14 mouse cellular contexts compared by ENCODE assay signal in genomic region chrX:164978866-164979265, GRCm38 (mm10). TPM values are rescaled to one million over a fixed set of nuclear protein-coding genes. Genes with fewer than 3 reads are reported as not detected.
A peak's percentile ranks its signal among the peaks of the same experiment; 100 is the strongest.
DNase-seq lines count a peak whose midpoint lies in the region; ATAC-seq lines count a peak whose summit lies in the region.
"Had no signal": no experiment of that assay in that cellular context is flagged by ENCODE, and none has a peak within 500 bp of the region (broad histone marks: within the 10 kb centered on the region; RNA-seq: fewer than 3 reads in every experiment).

No protein-coding gene starts in this region.

- ATAC-seq in hindbrain, embryonic 12.5 days (ENCODE audit: low FRiP score): no peak
- no peak for ATAC-seq in hindbrain, embryonic 11.5 days (ENCODE audit: low FRiP score)
- ATAC-seq in midbrain, embryonic 13.5 days: no peak
- ATAC-seq in liver, embryonic 11.5 days (replicated peaks; ENCODE audit: low FRiP score): no peak
- ATAC-seq in stomach, embryonic 16.5 days (ENCODE audit: insufficient read depth, low FRiP score): no peak

- H3K4me1 ChIP-seq in hindbrain, embryonic 12.5 days: no peaks in the 10 kb centered on the region
- no peaks in the 10 kb centered on the region for H3K4me1 ChIP-seq in hindbrain, embryonic 11.5 days (replicated peaks; ENCODE audit: control insufficient read depth, insufficient read depth, low read length)
- H3K4me1 ChIP-seq in midbrain, embryonic 13.5 days (replicated peaks): 0 out of 2 replicates have a peak, but pooled peaks cover 9% of the 10 kb centered on the region
- H3K4me1 ChIP-seq in midbrain, embryonic 10.5 days: peaks cover 8% of the 10 kb centered on the region; the same call in 1 of the 2 replicates
- H3K4me1 ChIP-seq in liver, embryonic 11.5 days (replicated peaks; ENCODE audit: control insufficient read depth, insufficient read depth, low read length): no peaks in the 10 kb centered on the region
- no peaks in the 10 kb centered on the region; the same call in 1 of the 2 replicates for H3K4me1 ChIP-seq in stomach, embryonic 16.5 days (ENCODE audit: control insufficient read depth, insufficient read depth, low read length)

- no peaks in the 10 kb centered on the region for H3K9me3 ChIP-seq in hindbrain, embryonic 12.5 days (replicated peaks)
- H3K9me3 ChIP-seq in hindbrain, embryonic 11.5 days (ENCODE audit: control insufficient read depth, low read length): no peaks in the 10 kb centered on the region
- H3K9me3 ChIP-seq in midbrain, embryonic 13.5 days: no peaks in the 10 kb centered on the region
- no peaks in the 10 kb centered on the region for H3K9me3 ChIP-seq in midbrain, embryonic 10.5 days (replicated peaks)
- H3K9me3 ChIP-seq in liver, embryonic 11.5 days (ENCODE audit: control insufficient read depth, low read length): no peaks in the 10 kb centered on the region
- H3K9me3 ChIP-seq in stomach, embryonic 16.5 days (replicated peaks; ENCODE audit: control insufficient read depth, low read length): no peaks in the 10 kb centered on the region

- no peaks in the 10 kb centered on the region for H3K36me3 ChIP-seq in hindbrain, embryonic 12.5 days
- H3K36me3 ChIP-seq in hindbrain, embryonic 11.5 days (ENCODE audit: control insufficient read depth, insufficient read depth, low read length): no peaks in the 10 kb centered on the region
- no peaks in the 10 kb centered on the region for H3K36me3 ChIP-seq in midbrain, embryonic 13.5 days
- no peaks in the 10 kb centered on the region for H3K36me3 ChIP-seq in midbrain, embryonic 10.5 days
- no peaks in the 10 kb centered on the region for H3K36me3 ChIP-seq in liver, embryonic 11.5 days (ENCODE audit: control insufficient read depth, insufficient read depth, low read length)
- H3K36me3 ChIP-seq in stomach, embryonic 16.5 days (ENCODE audit: control insufficient read depth, insufficient read depth, low read length): no peaks in the 10 kb centered on the region

- H3K27ac ChIP-seq in hindbrain, embryonic 12.5 days: no peak overlapping the region
- H3K27ac ChIP-seq in hindbrain, embryonic 11.5 days (ENCODE audit: low read depth, low read length): no peak overlapping the region
- H3K27ac ChIP-seq in midbrain, embryonic 13.5 days: no peak overlapping the region
- H3K27ac ChIP-seq in midbrain, embryonic 10.5 days (replicated peaks): no peak overlapping the region
- no peak overlapping the region for H3K27ac ChIP-seq in liver, embryonic 11.5 days (ENCODE audit: low read depth, low read length)
- H3K27ac ChIP-seq in stomach, embryonic 16.5 days (ENCODE audit: low read length): no peak overlapping the region

- H3K27me3 ChIP-seq in hindbrain, embryonic 12.5 days: peaks cover 6% of the 10 kb centered on the region; the same call in 1 of the 2 replicates
- no peaks in the 10 kb centered on the region for H3K27me3 ChIP-seq in hindbrain, embryonic 11.5 days (ENCODE audit: control insufficient read depth, insufficient read depth, low read length)
- peaks cover 5% of the 10 kb centered on the region; the same call in 1 of the 2 replicates for H3K27me3 ChIP-seq in midbrain, embryonic 13.5 days
- H3K27me3 ChIP-seq in midbrain, embryonic 10.5 days (ENCODE audit: low read depth, poor library complexity, severe bottlenecking): peaks cover 77% of the 10 kb centered on the region
- no peaks in the 10 kb centered on the region for H3K27me3 ChIP-seq in liver, embryonic 11.5 days (replicated peaks; ENCODE audit: control insufficient read depth, insufficient read depth, low read length)
- H3K27me3 ChIP-seq in stomach, embryonic 16.5 days (ENCODE audit: control insufficient read depth, insufficient read depth, low read length): no peaks in the 10 kb centered on the region

- H3K9ac ChIP-seq in hindbrain, embryonic 12.5 days: no peak overlapping the region
- H3K9ac ChIP-seq in hindbrain, embryonic 11.5 days (ENCODE audit: low read depth, low read length): no peak overlapping the region
- no peak overlapping the region for H3K9ac ChIP-seq in midbrain, embryonic 13.5 days (replicated peaks)
- H3K9ac ChIP-seq in liver, embryonic 11.5 days (ENCODE audit: low read depth, low read length): no peak overlapping the region
- H3K9ac ChIP-seq in stomach, embryonic 16.5 days (ENCODE audit: low read length): no peak overlapping the region

- peak overlapping the region; percentile 54 for H3K4me2 ChIP-seq in hindbrain, embryonic 12.5 days (replicated peaks)
- no peak overlapping the region for H3K4me2 ChIP-seq in hindbrain, embryonic 11.5 days (replicated peaks; ENCODE audit: low read depth, low read length)
- H3K4me2 ChIP-seq in midbrain, embryonic 13.5 days (replicated peaks): peak overlapping the region; percentile 57
- peak overlapping the region; percentile 64 for H3K4me2 ChIP-seq in liver, embryonic 11.5 days
- peak overlapping the region; percentile 53 for H3K4me2 ChIP-seq in stomach, embryonic 16.5 days (ENCODE audit: low read depth, low read length)

- WGBS in hindbrain, embryonic 12.5 days: 95% methylated on average over 2 of the region's 2 CpGs
- 97% methylated on average over 2 of the region's 2 CpGs for WGBS in hindbrain, embryonic 11.5 days
- 96% methylated on average over 2 of the region's 2 CpGs for WGBS in midbrain, embryonic 13.5 days
- WGBS in midbrain, embryonic 10.5 days: 97% methylated on average over 2 of the region's 2 CpGs
- WGBS in liver, embryonic 11.5 days: 95% methylated on average over 2 of the region's 2 CpGs
- 85% methylated on average over 2 of the region's 2 CpGs for WGBS in stomach, embryonic 16.5 days

- H3K4me3 ChIP-seq in hindbrain, embryonic 12.5 days: no peak overlapping the region
- no peak overlapping the region for H3K4me3 ChIP-seq in hindbrain, embryonic 11.5 days (ENCODE audit: low read depth, low read length)
- 0 out of 2 replicates have a peak overlapping the region, but pooled peaks have one; percentile 56 for H3K4me3 ChIP-seq in midbrain, embryonic 13.5 days (replicated peaks)
- H3K4me3 ChIP-seq in midbrain, embryonic 10.5 days: no peak overlapping the region
- H3K4me3 ChIP-seq in liver, embryonic 11.5 days (ENCODE audit: low read depth, low read length): no peak overlapping the region
- peak overlapping the region; percentile 49 for H3K4me3 ChIP-seq in stomach, embryonic 16.5 days (replicated peaks; ENCODE audit: low read length)

- DNase-seq in hindbrain, embryonic 11.5 days (ENCODE audit: low spot score): no peak
- no peak for DNase-seq in midbrain, embryonic 10.5 days (ENCODE audit: low spot score)
- no peak for DNase-seq in liver, embryonic 11.5 days (ENCODE audit: low spot score)
- DNase-seq in urinary bladder, postnatal 36 days (ENCODE audit: low spot score in 2 of 2): no peak
- DNase-seq in adrenal gland, postnatal 10 days: no peak
- DNase-seq: kidney, postnatal 14 days; lung, adult 18-20 months; right cerebral cortex, adult 18-20 months had no signal

RNA-seq across cellular contexts. Expression of gene Mospd2, which starts 1.3 kb away (rescaled TPM):
- 18.1 and 22.1 TPM in 2 replicates for polyA plus RNA-seq in hindbrain, embryonic 12.5 days (2016; fragmentation: Nextera tagmentation; extraction: Ambion mirVana)
- polyA plus RNA-seq in hindbrain, embryonic 11.5 days (2014; fragmentation: Nextera tagmentation; extraction: Ambion mirVana): 17.3 and 20.7 TPM in 2 replicates
- 13.8 and 14.4 TPM in 2 replicates for polyA plus RNA-seq in midbrain, embryonic 13.5 days (2015; fragmentation: Nextera tagmentation; extraction: Ambion mirVana)
- 11.9 and 12.1 TPM in 2 replicates for polyA plus RNA-seq in midbrain, embryonic 10.5 days (2016; fragmentation: Nextera tagmentation; extraction: Ambion mirVana)
- 11.5 and 11.7 TPM in 2 replicates for polyA plus RNA-seq in liver, embryonic 11.5 days (2014; fragmentation: Nextera tagmentation; extraction: Ambion mirVana)
- 31.3 and 31.7 TPM in 2 replicates for polyA plus RNA-seq in stomach, embryonic 16.5 days (2015; fragmentation: Nextera tagmentation; extraction: Ambion mirVana)
- total RNA-seq in adrenal gland, postnatal 10 days (2021): 10 to 100 TPM; 24.5 to 25.2 TPM

RNA-seq across cellular contexts. Expression of gene Fancb, which starts 1.5 kb away (rescaled TPM):
- 7.1 and 7.4 TPM in 2 replicates for polyA plus RNA-seq in hindbrain, embryonic 12.5 days (2016; fragmentation: Nextera tagmentation; extraction: Ambion mirVana)
- 8.8 and 9.9 TPM in 2 replicates for polyA plus RNA-seq in hindbrain, embryonic 11.5 days (2014; fragmentation: Nextera tagmentation; extraction: Ambion mirVana)
- 3.6 and 3.8 TPM in 2 replicates for polyA plus RNA-seq in midbrain, embryonic 13.5 days (2015; fragmentation: Nextera tagmentation; extraction: Ambion mirVana)
- polyA plus RNA-seq in midbrain, embryonic 10.5 days (2016; fragmentation: Nextera tagmentation; extraction: Ambion mirVana): 10.0 and 10.3 TPM in 2 replicates
- polyA plus RNA-seq in liver, embryonic 11.5 days (2014; fragmentation: Nextera tagmentation; extraction: Ambion mirVana): 12.1 and 13.9 TPM in 2 replicates
- polyA plus RNA-seq in stomach, embryonic 16.5 days (2015; fragmentation: Nextera tagmentation; extraction: Ambion mirVana): 11.4 and 12.7 TPM in 2 replicates
- 1 to 10 TPM; 1.3 to 2.6 TPM for total RNA-seq in adrenal gland, postnatal 10 days (2021)

RNA-seq across cellular contexts. Expression of gene Gm17604, which starts 25.8 kb away (rescaled TPM):
- polyA plus RNA-seq in hindbrain, embryonic 12.5 days (2016; fragmentation: Nextera tagmentation; extraction: Ambion mirVana): not detected in 2 replicates
- not detected in 2 replicates for polyA plus RNA-seq in hindbrain, embryonic 11.5 days (2014; fragmentation: Nextera tagmentation; extraction: Ambion mirVana)
- not detected in 2 replicates for polyA plus RNA-seq in midbrain, embryonic 13.5 days (2015; fragmentation: Nextera tagmentation; extraction: Ambion mirVana)
- polyA plus RNA-seq in midbrain, embryonic 10.5 days (2016; fragmentation: Nextera tagmentation; extraction: Ambion mirVana): not detected in 2 replicates
- not detected in 2 replicates for polyA plus RNA-seq in liver, embryonic 11.5 days (2014; fragmentation: Nextera tagmentation; extraction: Ambion mirVana)
- not detected in 2 replicates for polyA plus RNA-seq in stomach, embryonic 16.5 days (2015; fragmentation: Nextera tagmentation; extraction: Ambion mirVana)
- total RNA-seq in adrenal gland, postnatal 10 days (2021): not detected
- polyA plus RNA-seq: embryonic facial prominence, embryonic 11.5 days; gonadal fat pad, adult 2 months; thymus, postnatal 0 days had no signal

Comparison
In these comparisons a context has a peak if more than half of its experiments do, and no peak if none do; other contexts are left out.
1. H3K4me3 ChIP-seq: peak in midbrain, embryonic 13.5 days (single experiment) and stomach, embryonic 16.5 days (single experiment); none in hindbrain, embryonic 12.5 days (single experiment), hindbrain, embryonic 11.5 days (single experiment), midbrain, embryonic 10.5 days (single experiment) and liver, embryonic 11.5 days (single experiment).